Mouse (Mus musculus) lung, adult 2 months (tissue): ENCODE data around the gene Slc25a12.

Source experiments
- CTCF ChIP-seq: fragments of 200-500 bp; IDR thresholded peaks from 2 replicates; pipeline ENCODE4 v1.5.1; 2011; ENCODE audit warnings: mild to moderate bottlenecking, low read length, control low read depth; ENCODE audit not compliant: insufficient read depth
- POLR2A ChIP-seq: fragments of 200-500 bp; IDR thresholded peaks from 2 replicates; pipeline ENCODE4 v1.6.1; 2011; ENCODE audit warnings: low read depth, mild to moderate bottlenecking, control low read depth, low read length, borderline replicate concordance; ENCODE audit errors: extremely low read depth

GRCm38 (mm10) chr2:71278791-71279775, 88.5 kb downstream of the Slc25a12 start:
- no peak for TF ChIP-seq CTCF
- no peak for TF ChIP-seq POLR2A
